Mouse (Mus musculus): ENCODE data around the gene Slc9a3.

Gene Slc9a3

DNA sequence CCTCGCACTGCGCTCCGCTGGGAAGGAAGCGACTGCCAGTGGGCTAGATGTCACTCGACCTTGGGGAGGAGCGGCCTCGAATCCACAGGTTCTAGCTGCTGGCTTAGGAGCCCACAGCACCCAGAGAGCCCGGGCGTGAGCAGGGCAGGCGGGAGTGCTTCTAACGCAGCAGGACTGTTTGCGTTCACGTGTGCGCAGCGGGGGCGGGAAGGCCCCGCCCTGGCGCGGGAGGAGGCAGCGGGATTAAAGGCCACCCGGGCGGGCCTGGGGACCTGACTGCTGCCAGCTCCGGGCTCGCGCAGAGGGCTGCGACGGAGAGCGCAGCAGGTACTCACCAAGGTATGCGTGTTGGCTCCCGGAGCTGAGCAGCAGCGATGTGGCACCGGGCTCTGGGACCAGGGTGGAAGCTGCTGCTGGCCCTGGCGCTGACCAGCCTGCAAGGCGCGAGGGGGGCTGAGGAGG, at the start of gene Slc9a3:
TSS of gene Slc9a3 (plus strand) at position 317 of the 462 bp plus-strand sequence.
- DNase-seq (ENCODE audit: low spot score), result no peak

DNA sequence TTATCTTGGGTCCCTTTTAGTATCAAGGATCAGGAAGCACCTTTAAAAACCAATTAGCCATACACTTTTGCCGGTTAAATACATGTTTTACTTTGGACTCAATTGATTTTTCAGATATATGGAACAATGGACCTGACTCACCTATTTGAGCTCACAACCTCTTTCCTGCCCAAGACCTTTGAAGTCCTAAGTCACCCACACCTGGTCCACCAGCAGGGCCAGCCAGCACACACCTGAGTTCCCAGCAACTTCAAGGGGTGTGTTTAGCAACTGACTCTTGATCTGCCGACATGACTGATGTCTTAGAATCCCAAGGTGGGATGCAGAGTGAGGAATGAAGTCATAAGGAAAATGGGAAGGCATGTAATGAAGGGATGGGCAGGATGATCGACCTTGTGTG, 49.5 kb upstream of the Slc9a3 start:
- DNase-seq (ENCODE audit: low spot score), result no peak

DNA sequence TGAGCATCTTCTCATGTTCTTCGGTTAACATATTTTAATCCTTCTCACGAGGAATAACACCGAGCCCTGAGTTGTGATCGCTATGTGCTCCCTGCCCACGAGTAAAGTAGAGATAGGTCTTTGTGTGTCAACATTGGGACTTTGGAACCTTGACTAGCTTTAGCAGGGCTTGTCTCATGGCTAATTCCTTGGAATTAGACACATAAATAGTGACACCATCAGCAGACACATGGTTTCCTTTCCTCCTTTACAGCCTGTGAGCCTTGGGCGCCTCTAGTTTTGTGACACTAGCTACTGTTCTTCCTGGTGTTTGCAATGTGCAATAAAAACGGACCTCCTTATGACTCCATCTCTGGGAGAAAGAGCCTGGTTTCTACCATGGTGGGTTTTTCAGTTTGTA, 47.9 kb upstream of the Slc9a3 start:
- no peak for DNase-seq (ENCODE audit: low spot score)

DNA sequence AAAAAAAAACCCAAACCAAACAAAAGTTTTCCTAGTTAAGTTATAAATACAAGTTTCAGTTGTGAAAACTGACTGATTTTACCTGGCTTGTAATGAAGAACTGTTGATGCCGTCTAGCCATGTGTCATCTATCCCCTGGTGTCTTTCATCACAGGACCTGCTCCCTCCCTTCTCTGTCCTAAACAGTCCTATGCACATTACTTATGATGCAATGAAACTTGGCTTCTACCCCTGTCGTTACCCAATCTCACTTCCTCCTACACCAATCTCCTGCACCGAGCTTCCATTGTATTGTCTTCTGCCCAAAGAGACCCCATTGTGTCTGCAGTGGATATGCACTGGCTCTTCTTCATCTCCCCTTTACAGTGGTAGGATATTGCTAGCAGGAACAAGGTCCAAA, 31.0 kb upstream of the Slc9a3 start:
- DNase-seq (ENCODE audit: low spot score), result no peak

DNA sequence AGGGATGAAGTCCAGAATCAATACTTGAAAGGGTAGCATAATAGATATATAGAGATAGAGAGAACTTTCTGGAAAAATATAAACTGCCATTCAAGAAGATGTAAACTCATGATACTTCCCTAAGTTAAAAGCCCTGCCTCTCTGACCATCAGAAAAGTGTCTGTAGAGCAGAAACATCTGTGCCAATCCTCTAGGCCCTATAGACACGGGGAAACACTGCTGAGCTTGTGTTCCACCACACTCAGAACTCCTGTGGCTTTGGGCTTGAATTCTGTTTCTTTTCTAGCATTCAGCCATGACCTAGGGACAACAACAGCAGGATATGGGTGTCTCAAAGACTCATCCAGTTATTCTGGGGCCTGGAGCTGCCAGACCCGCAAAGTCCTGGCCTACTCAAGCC, 25.3 kb upstream of the Slc9a3 start:
- no peak for DNase-seq (ENCODE audit: low spot score)

DNA sequence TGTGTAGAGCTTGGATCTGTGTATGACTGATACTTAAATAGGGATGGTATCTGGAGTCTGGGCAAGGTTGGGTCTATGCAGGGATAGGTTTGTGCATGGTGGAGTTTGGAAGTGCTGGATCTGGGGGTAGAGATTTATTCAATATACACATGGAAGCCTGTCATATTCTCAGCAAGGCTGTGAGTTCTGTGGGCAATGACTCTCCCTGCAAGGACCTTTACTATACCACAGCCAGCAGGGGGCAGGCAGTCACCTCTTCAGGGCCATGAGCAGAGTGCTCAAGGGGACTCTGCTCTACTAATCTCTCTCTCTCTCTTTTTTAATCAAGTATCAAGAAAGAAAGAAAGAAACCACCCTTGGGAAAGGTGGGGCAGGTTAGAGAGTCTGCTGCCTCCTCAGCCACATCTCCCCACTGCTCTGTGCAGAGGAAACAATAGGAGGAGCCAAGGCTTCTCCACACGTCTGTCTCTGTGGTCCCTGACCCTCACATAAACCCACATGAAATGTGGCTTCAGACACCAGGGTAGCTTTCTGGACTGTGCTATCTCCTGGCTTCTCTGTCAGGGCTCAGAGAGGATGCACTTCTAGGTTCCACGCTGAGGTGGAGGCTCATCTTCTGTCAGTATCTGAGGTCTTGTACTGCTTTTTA, 24.4 kb upstream of the Slc9a3 start:
- no peak for DNase-seq (ENCODE audit: low spot score)

DNA sequence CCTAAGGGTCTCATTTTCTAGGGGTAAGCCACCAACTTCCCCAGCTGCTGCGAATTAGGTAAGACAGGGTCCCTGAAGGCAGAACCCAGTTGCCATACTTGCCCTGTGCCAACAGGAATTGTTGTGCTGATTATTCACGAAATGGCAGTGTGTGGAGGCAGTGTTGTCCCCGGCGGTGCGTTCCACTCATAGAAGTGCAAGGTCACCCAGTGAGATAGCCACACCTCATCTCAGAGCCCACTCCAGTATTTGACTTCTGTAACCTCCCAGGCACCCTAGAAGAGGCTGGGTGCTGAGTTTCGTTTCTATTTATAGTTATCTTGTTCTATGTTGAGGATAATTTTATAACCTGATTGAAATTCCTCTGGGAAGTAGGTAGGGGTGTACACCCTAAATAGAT, 22.3 kb upstream of the Slc9a3 start:
- no peak for DNase-seq (ENCODE audit: low spot score)

DNA sequence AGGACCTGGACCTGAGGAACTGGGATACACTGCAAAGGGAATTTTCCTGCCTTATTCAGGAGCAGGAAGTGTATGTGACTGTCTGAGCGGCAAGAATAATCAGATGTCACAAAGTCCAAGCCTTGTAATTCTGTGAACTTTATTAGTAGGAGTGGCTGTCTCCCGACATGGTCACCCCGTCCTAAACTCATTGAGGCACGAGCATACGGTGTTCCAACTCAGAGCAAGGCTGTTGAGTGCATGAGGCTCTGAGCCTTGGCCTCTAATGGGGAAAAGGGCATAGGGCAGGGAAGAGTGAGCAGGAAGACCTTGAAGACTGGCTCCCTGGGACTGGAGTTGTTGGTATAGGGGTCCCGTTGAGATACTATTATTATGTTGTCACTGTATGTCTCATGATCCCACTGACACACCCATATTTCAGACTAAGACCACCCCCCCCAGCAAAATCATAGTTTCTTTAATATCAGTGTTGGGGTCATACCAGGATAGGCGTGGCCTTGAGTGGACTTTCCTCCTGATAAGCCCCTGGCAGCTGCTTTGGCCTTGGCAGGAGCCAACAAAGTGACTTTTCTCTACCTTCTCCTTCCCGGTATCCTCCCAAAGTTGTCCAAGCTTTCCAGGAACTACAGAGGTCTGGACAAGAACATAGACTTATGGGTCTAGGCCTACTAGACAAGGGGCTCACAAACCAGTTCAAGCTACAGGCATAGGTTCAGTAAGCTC, 19.0 kb upstream of the Slc9a3 start:
- no peak for DNase-seq (ENCODE audit: low spot score)

DNA sequence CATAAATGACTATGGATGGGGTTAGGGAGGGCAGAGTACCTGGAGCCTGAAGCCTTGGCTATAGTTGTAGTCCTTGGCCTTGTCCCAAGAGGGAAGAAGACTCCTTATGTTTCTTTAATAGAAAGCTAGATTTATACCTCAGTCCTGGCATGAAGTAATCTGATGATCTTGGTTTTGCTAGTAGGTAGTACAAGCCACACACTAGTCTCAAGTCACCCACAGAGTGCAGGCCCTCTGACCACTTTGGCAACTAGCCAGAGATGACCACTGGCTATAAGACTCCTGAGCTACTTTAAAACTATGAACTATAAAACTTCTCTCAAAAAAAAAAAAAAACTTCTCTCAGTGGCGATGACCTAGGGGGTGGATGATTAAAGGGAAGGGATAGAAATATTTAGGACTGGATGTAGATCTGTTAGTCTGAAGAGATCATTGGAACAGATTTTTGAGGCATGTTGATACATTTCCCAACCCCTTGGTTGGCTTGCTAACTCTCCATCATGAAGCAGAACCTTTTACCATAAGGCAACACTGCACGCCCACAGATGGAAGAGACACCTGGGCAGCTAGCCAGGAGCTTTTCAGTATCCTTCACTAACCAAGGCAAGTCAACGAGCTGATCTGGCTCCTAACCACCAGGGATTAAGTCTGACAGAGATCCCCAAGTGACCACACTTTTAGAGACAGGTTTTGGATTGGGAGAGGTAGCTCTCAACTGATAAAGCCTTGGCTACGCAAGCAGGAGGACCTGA, 18.2 kb upstream of the Slc9a3 start:
- no peak for DNase-seq (ENCODE audit: low spot score)

DNA sequence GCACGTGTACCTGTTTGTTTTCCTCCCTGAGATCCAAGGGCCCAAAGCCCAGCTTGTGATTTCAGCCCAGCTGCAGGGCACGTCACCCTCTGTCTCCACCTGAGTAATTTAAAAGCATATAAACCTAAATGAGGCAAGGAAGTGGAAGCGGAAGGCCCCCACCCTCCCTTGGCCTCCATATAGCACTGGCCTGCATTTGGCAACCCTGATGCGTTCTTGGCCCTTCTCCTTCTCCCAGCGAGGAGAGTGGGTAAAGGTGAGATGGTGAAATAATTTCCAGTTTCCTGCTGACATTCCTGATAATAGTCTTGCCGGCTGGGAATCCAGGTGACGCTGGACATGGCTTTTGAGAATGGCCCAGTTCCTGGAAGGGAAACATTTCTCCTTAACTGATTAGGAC, 16.8 kb upstream of the Slc9a3 start:
- DNase-seq (ENCODE audit: low spot score), result no peak

DNA sequence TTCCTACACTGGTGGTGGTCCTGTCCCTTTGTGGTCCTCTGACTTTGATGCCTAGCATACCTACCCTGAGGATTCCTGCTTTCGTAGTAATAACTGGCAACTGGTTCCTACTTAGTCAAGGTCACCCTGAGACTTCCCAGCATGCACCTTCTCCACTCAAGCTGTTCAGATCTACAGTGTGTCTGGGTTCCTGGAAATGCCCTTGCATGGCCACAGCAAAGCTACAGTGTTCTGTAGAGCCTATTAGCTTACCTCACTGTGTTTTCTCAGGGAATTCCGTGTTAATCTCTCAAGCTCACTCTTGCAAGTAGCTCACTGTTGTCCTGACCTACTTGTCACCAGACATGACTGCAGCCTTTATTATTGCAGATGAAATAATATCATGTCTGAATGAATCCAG, 13.8 kb upstream of the Slc9a3 start:
- no peak for DNase-seq (ENCODE audit: low spot score)

DNA sequence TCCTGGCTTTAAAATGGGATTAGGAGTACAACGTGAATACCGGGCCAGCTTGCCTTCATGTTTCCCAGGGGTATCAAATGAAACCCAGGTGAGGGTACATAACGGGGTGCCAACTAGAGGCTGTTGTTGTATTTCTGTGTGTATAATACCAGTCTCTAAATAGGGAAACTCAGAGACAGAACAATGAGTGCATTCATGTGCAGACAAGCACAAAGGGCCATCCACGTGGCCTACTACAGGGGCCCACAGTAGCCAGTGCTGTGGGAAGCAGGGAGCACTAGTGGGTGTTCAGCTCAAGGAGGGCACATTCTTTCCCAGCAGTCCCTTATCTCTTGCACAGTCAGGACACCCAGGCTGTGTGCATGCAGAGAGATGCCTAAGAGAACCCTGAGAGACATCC, 8.7 kb upstream of the Slc9a3 start:
- DNase-seq (ENCODE audit: low spot score), result no peak

DNA sequence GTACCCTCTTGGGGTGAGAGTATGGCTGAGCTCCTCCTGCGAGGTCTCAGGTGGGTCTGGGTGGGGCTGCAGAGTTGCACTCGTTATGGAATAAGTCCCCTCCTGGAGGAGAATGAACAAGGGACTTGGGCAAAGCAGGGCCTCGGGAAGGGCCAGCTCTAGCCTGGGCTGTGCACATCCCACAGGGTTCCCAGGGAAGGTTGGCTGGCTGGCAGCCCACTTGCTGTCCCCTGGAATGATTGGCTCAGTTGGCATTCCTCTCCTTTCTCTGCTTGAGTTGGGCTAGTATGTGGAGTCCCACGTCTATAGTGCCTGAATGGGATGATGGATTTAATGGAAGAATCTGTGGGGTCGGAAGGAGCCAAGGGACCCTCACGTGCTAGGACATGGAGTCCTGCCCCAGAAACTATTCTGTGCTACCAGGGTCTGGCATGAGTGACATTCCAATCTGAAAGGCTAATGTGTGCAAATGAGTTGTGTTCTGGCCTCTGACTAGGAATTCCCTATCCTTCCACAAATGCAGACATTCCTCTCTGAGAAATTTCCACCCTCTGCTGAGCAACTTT, 7.5 kb upstream of the Slc9a3 start:
- no peak for DNase-seq (ENCODE audit: low spot score)

DNA sequence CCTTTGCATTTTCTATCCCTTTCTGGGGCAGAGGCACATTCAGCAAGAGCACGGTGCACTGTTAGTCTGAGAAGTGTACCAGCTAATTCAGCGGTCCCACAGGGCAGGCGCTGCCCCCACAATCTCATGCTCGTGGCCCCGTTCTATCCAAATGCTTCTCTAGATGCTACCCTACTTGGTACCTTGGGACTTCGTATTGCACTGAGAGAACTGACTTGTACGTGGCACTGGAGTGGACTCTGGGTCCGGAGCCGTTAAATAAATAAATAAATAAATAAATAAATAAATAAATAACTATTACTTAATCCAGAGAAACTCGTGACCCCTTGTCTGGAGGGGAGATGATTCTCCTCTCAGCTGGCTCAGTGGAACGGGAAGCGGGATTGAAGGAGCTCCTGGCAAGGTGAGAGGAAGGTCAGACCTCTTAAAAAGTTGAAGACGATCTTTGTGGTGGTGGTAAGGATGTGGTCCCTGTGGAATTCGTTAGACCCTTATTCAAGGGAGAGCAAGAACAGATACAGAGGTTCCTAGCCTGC, 606 bp downstream of the Slc9a3 start:
- no peak for DNase-seq (ENCODE audit: low spot score)

DNA sequence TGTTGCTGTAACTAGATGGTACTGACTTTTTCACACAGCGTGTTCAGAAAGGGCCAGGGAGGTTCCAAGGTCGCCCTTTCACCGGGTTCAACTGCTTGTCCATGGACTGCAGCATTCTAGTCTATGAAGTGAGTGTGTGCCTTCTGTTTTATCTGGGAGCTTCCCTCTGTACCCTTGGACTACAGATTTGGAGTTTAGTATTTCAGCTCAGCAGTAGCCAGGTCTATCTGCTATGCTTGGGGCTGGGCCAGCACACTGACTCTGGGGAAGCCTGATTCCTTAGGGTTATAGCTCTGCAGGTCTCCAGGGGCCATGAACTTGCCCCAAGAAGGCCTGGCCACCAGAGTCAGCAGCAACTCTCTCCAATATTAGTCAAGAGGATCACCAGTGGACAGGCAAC, 1.4 kb downstream of the Slc9a3 start:
- DNase-seq (ENCODE audit: low spot score), result no peak

DNA sequence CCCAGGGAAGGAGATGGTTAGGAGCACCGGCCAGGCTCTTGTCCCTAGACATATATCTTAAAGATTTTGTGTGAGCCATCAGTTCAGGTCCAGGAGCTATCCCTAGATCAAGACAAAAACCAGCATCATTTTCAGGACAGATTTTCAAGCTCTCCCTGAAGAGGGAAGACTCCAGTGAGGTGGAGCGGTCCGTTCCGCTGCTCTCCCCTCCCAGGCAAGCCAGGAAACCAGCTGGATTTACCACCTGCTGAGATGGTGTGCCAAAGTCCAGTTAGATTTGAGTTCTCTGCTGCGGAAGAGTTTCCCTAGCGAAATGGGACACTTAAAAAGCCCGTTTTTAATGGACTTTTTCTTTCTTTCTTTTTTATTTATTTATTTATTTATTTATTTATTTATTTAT, 6.3 kb downstream of the Slc9a3 start:
- DNase-seq (ENCODE audit: low spot score), result no peak

DNA sequence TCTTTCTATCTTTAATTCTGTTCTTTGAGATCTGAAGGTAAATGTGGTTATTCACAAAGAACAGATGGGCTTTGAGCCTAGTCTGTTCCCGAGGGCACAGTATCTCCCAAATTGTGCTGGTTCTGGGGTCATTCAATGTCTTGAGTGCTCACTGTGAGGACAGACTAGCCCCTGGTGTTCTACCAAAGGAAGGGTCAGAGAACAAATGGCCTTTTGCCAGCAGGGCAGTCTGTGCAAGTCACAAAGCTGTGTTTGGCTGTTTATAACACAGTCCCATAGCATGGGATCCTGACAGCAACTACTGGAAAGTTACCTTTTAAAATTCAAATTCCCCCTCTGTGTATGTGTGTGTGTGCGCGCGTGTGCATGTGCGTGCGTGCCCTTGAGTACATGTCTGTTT, 8.7 kb downstream of the Slc9a3 start:
- DNase-seq (ENCODE audit: low spot score), result no peak

DNA sequence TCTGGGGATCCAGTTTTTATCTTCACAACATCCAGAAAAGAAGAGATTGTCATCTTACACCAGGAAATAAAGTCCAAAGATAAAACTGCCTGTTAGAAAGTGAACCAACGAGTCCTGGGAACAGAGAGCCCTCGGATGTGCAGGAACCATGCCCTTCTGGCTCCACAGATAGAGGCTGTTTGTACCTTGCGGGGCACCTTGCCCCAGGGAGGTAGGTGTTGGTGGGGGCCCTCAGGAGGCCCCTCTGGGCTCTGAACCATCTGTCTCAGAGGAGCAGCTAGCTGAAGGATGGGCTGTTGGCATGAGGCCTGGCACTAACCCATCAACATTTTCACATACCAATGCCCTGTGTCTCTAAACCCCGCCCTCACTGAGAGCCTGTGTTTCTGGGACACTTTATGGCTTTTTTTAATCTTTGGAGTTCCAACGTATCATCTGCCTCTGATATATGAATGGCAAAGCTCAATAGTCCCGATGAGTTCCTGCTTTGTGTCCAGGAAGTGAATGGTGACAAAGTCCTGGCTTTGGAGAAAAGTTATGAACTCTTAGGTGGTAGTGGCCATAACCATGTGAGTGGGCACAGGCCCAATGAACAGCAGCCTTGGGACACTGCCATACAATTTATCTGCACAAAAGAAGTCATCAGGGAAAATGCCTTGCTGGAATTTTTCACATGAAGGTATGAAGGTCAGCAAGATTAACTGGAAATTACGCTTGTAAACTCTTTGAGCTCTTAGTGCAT, 17.8 kb downstream of the Slc9a3 start:
- no peak for DNase-seq (ENCODE audit: low spot score)

DNA sequence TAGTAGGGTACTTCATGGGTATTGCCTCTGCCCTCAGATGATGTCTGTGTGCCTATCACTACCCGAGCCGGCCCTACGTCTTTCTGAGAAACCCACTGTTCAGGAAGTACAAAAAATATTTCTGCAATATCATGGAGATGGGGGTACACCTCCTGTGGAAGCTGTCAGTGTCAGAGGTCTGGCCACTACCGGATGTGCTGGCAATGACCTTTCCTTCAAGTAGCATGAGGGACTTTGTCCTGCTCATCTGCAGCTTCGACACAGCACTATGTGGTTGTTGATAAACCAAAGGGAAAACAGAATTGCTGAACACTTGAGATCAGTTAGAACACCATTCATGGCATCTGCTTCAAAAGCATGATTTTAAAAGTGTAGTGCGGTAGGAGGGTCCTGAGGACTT, 19.5 kb downstream of the Slc9a3 start:
- DNase-seq (ENCODE audit: low spot score), result no peak

DNA sequence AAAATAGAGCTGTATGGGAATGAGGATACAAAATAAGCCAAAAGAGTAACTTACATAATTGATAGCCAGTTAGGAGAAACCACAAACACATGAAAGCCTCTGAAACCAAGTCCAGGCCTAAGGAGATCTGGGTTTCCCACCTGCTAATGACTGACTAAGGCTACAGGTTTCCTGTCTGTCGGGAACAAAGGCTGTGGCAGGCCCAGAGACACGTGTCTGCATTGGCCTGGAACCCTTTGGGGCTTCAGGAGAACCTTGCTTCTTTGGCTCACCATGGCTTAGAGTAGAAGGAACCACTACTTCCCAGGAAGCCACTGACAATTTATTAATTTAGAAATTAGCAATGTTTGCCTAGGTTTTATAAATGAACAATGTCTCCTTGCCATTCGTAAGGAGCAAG, 22.0 kb downstream of the Slc9a3 start:
- no peak for DNase-seq (ENCODE audit: low spot score)

DNA sequence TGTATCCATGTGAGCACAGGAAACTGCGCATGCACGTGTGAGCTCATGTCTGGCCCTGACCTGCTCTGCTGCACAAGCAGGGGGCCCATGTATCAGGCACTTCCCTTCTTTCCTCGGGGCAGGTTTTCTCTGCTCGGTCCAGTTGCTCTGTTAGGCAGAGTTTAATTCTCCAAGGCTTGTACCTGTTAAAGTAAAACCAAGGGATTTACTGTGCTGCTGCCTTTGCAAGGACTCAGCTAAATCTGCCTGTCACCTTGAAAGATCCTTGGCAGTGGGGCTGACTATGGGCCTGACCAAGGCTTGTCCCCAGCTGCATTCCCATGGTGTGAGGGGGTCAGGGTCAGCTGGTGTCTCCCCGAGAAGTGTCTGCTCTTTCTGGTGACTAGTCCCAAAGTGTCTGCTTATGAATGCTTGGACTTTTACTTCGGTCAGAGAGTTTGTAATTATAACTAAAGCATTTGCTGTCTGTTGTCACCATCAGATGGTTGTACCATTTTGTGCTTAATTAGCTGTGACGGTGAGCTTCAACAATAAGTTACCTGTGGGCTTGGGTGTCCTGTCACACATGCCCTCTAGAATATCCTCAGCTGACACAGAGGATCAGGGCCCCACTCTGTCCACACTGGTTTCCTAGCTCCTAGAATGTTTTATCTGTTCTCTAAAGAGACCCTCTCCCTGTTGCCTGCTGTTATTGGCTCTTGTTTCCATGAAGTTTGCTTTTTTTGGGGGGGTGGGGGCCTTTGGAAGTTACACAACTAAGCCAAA, 23.0 kb downstream of the Slc9a3 start:
- no peak for DNase-seq (ENCODE audit: low spot score)

Data from layer of hippocampus, adult 9-10 months (tissue).